8 mouse cellular contexts compared by ENCODE assay signal in the genomic region with DNA sequence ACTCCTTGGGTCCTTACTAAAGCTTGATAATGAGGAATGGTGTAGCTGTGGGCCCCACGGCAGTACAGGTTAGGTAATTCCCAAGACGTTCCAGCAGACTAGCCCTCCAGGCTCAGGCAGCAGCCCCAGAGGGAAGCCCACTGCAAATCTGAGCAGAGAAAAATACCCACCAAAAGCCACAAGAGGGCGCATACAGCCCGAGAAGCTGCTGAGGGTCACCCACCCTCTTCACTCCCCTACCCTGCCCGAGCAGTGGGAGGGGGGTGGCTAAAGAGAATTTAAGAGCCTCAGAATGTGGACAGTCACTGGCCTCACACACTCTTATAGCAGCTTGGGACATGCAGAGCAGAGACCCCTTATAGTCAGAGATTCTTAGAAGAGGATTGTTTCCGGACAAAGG. TPM values are rescaled to one million over a fixed set of nuclear protein-coding genes. Genes with fewer than 3 reads are reported as not detected.
DNase-seq lines count a peak whose midpoint lies in the region; ATAC-seq lines count a peak whose summit lies in the region.

No protein-coding gene starts in this region.

- no peak for ATAC-seq in kidney, embryonic 14.5 days (ENCODE audit: low FRiP score, low TSS enrichment)
- peak; percentile 61 for ATAC-seq in forebrain, embryonic 12.5 days (ENCODE audit: low FRiP score)
- peak; percentile 42; the same call in 1 of the 2 replicates for ATAC-seq in neural tube, embryonic 11.5 days (ENCODE audit: insufficient read depth, low FRiP score, low TSS enrichment)

- H3K4me3 ChIP-seq in kidney, embryonic 14.5 days (ENCODE audit: low read length): no peak overlapping the region
- H3K4me3 ChIP-seq in forebrain, embryonic 12.5 days (replicated peaks): no peak overlapping the region
- no peak overlapping the region for H3K4me3 ChIP-seq in neural tube, embryonic 11.5 days (ENCODE audit: low read depth, low read length)

- H3K27me3 ChIP-seq in kidney, embryonic 14.5 days (ENCODE audit: control insufficient read depth, insufficient read depth, low read length): peaks cover 25% of the 10 kb centered on the region
- H3K27me3 ChIP-seq in forebrain, embryonic 12.5 days: peaks cover 46% of the 10 kb centered on the region
- H3K27me3 ChIP-seq in neural tube, embryonic 11.5 days (ENCODE audit: control insufficient read depth, insufficient read depth, low read length): peaks cover 26% of the 10 kb centered on the region

- H3K27ac ChIP-seq in kidney, embryonic 14.5 days (ENCODE audit: low read depth, low read length): no peak overlapping the region
- H3K27ac ChIP-seq in forebrain, embryonic 12.5 days: no peak overlapping the region
- H3K27ac ChIP-seq in neural tube, embryonic 11.5 days (ENCODE audit: low read depth, low read length): no peak overlapping the region

- H3K9ac ChIP-seq in kidney, embryonic 14.5 days (ENCODE audit: low read depth, low read length): no peak overlapping the region
- H3K9ac ChIP-seq in forebrain, embryonic 12.5 days: no peak overlapping the region
- no peak overlapping the region for H3K9ac ChIP-seq in neural tube, embryonic 11.5 days (ENCODE audit: low read length)

- H3K9me3 ChIP-seq in kidney, embryonic 14.5 days (ENCODE audit: control insufficient read depth, low read length): no peaks in the 10 kb centered on the region
- H3K9me3 ChIP-seq in forebrain, embryonic 12.5 days: no peaks in the 10 kb centered on the region
- H3K9me3 ChIP-seq in neural tube, embryonic 11.5 days (ENCODE audit: control insufficient read depth, low read length): no peaks in the 10 kb centered on the region

- no peaks in the 10 kb centered on the region for H3K36me3 ChIP-seq in kidney, embryonic 14.5 days (ENCODE audit: control insufficient read depth, insufficient read depth, low read length)
- no peaks in the 10 kb centered on the region for H3K36me3 ChIP-seq in forebrain, embryonic 12.5 days (replicated peaks)
- no peaks in the 10 kb centered on the region for H3K36me3 ChIP-seq in neural tube, embryonic 11.5 days (ENCODE audit: control insufficient read depth, insufficient read depth, low read length)

- peaks cover 54% of the 10 kb centered on the region for H3K4me1 ChIP-seq in kidney, embryonic 14.5 days (ENCODE audit: control insufficient read depth, insufficient read depth, low read length)
- peaks cover 42% of the 10 kb centered on the region for H3K4me1 ChIP-seq in forebrain, embryonic 12.5 days
- 0 out of 2 replicates have a peak, but pooled peaks cover 12% of the 10 kb centered on the region for H3K4me1 ChIP-seq in neural tube, embryonic 11.5 days (ENCODE audit: control insufficient read depth, insufficient read depth, low read length)

- DNase-seq in kidney, adult 18-20 months: peak; percentile 34
- peak; percentile 68 for DNase-seq in MN1 (ENCODE audit: low spot score)
- peak; percentile 60 for DNase-seq in kidney, postnatal 14 days
- DNase-seq in neural tube, embryonic 11.5 days (ENCODE audit: low spot score): peak; percentile 77
- no peak for DNase-seq in spleen, adult 18-20 months
- no peak for DNase-seq in gastrocnemius, adult 18-20 months (ENCODE audit: low spot score)

- H3K4me2 ChIP-seq in kidney, embryonic 14.5 days (replicated peaks; ENCODE audit: low read depth, low read length): no peak overlapping the region
- H3K4me2 ChIP-seq in forebrain, embryonic 12.5 days: no peak overlapping the region
- no peak overlapping the region for H3K4me2 ChIP-seq in neural tube, embryonic 11.5 days (ENCODE audit: low read depth)

- 13% methylated on average over 6 of the region's 6 CpGs for WGBS in kidney, embryonic 14.5 days
- WGBS in forebrain, embryonic 12.5 days: 7% methylated on average over 6 of the region's 6 CpGs
- WGBS in neural tube, embryonic 11.5 days: 8% methylated on average over 6 of the region's 6 CpGs

RNA-seq across cellular contexts. Expression of a gene that starts 6.0 kb away (rescaled TPM):
- polyA plus RNA-seq in kidney, embryonic 14.5 days (2014; fragmentation: Nextera tagmentation; extraction: Ambion mirVana): 2.5 and 4.8 TPM in 2 replicates
- 0.87 and 1.6 TPM in 2 replicates for polyA plus RNA-seq in forebrain, embryonic 12.5 days (2016; fragmentation: Nextera tagmentation; extraction: Ambion mirVana)
- 1.1 and 2.3 TPM in 2 replicates for polyA plus RNA-seq in neural tube, embryonic 11.5 days (2014; fragmentation: Nextera tagmentation; extraction: Ambion mirVana)
- 1 to 10 TPM in 1 of 2 experiments, under 1 TPM in 1; 0.71 to 1.2 TPM for total RNA-seq in gastrocnemius, adult 18-20 months (2021)

RNA-seq across cellular contexts. Expression of a gene that starts 11.6 kb away (rescaled TPM):
- polyA plus RNA-seq in kidney, embryonic 14.5 days (2014; fragmentation: Nextera tagmentation; extraction: Ambion mirVana): 44.2 and 57.9 TPM in 2 replicates
- polyA plus RNA-seq in forebrain, embryonic 12.5 days (2016; fragmentation: Nextera tagmentation; extraction: Ambion mirVana): 16.4 and 17.1 TPM in 2 replicates
- 30.1 and 34.7 TPM in 2 replicates for polyA plus RNA-seq in neural tube, embryonic 11.5 days (2014; fragmentation: Nextera tagmentation; extraction: Ambion mirVana)
- total RNA-seq in gastrocnemius, adult 18-20 months (2021): 10 to 100 TPM in 1 of 2 experiments, 1 to 10 TPM in 1; 6.3 to 11.8 TPM

RNA-seq across cellular contexts. Expression of a gene that starts 15.1 kb away (rescaled TPM):
- polyA plus RNA-seq in kidney, embryonic 14.5 days (2014; fragmentation: Nextera tagmentation; extraction: Ambion mirVana): 43.3 and 57.5 TPM in 2 replicates
- polyA plus RNA-seq in forebrain, embryonic 12.5 days (2016; fragmentation: Nextera tagmentation; extraction: Ambion mirVana): 57.5 and 60.3 TPM in 2 replicates
- polyA plus RNA-seq in neural tube, embryonic 11.5 days (2014; fragmentation: Nextera tagmentation; extraction: Ambion mirVana): 65.5 and 78.9 TPM in 2 replicates
- 10 to 100 TPM; 14.8 to 15.3 TPM for total RNA-seq in gastrocnemius, adult 18-20 months (2021)

RNA-seq across cellular contexts. Expression of a gene that starts 17.6 kb away (rescaled TPM):
- 1.2 and 1.5 TPM in 2 replicates for polyA plus RNA-seq in kidney, embryonic 14.5 days (2014; fragmentation: Nextera tagmentation; extraction: Ambion mirVana)
- 2.5 and 3.4 TPM in 2 replicates for polyA plus RNA-seq in forebrain, embryonic 12.5 days (2016; fragmentation: Nextera tagmentation; extraction: Ambion mirVana)
- polyA plus RNA-seq in neural tube, embryonic 11.5 days (2014; fragmentation: Nextera tagmentation; extraction: Ambion mirVana): 1.2 and 2.8 TPM in 2 replicates
- total RNA-seq in gastrocnemius, adult 18-20 months (2021): 1 to 10 TPM in 1 of 2 experiments, under 1 TPM in 1; 0.50 to 1.2 TPM

RNA-seq across cellular contexts. Expression of a gene that starts 17.6 kb away (rescaled TPM):
- 35.7 and 44.8 TPM in 2 replicates for polyA plus RNA-seq in kidney, embryonic 14.5 days (2014; fragmentation: Nextera tagmentation; extraction: Ambion mirVana)
- 37.6 and 37.9 TPM in 2 replicates for polyA plus RNA-seq in forebrain, embryonic 12.5 days (2016; fragmentation: Nextera tagmentation; extraction: Ambion mirVana)
- 37.9 and 39.8 TPM in 2 replicates for polyA plus RNA-seq in neural tube, embryonic 11.5 days (2014; fragmentation: Nextera tagmentation; extraction: Ambion mirVana)
- 10 to 100 TPM; 18.7 to 23.2 TPM for total RNA-seq in gastrocnemius, adult 18-20 months (2021)

Comparison
In these comparisons a context has a peak if more than half of its experiments do, and no peak if none do; other contexts are left out.
1. DNase-seq: peak in kidney, adult 18-20 months (single experiment), MN1 (single experiment), kidney, postnatal 14 days (single experiment) and neural tube, embryonic 11.5 days (single experiment); none in spleen, adult 18-20 months (0 of 2) and gastrocnemius, adult 18-20 months (single experiment).